Mouse (Mus musculus) kidney, adult 2 months (tissue): ENCODE measurements around the gene Fbxl15. TPM values are rescaled to one million over a fixed set of nuclear protein-coding genes. Genes with fewer than 3 reads are reported as not detected.

Experiments
- DNase-seq: peaks from one replicate; pipeline ENCODE4 v3.0.0; 2021
- H3K27ac ChIP-seq: fragments of 200-500 bp; 2 replicates; pipeline ENCODE4 v1.5.1; 2012; ENCODE audit warnings: low read depth, low read length, control low read depth, inconsistent platforms; ENCODE audit not compliant: insufficient read depth
- H3K27me3 ChIP-seq: fragments of 200-500 bp; replicated peaks from 2 replicates; pipeline ENCODE4 v1.6.1; 2012; ENCODE audit warnings: mild to moderate bottlenecking, moderate library complexity, low read length, inconsistent platforms; ENCODE audit not compliant: control insufficient read depth, insufficient read depth
- H3K36me3 ChIP-seq: fragments of 200-500 bp; 2 replicates; pipeline ENCODE4 v1.6.1; 2012; ENCODE audit warnings: mild to moderate bottlenecking, moderate library complexity, low read length, inconsistent platforms; ENCODE audit not compliant: control insufficient read depth, insufficient read depth
- H3K4me1 ChIP-seq: fragments of 200-500 bp; 2 replicates; pipeline ENCODE4 v1.6.1; 2011; ENCODE audit warnings: low read length; ENCODE audit not compliant: control insufficient read depth, insufficient read depth
- H3K4me3 ChIP-seq: fragments of 200-500 bp; 2 replicates; pipeline ENCODE4 v1.5.1; 2011; ENCODE audit warnings: mild to moderate bottlenecking, low read depth, low read length, control low read depth; ENCODE audit not compliant: insufficient read depth
- CTCF ChIP-seq: fragments of 200-500 bp; conservative IDR thresholded peaks from 2 replicates; pipeline ENCODE4 v1.5.1; 2011; ENCODE audit warnings: low read depth, mild to moderate bottlenecking, control low read depth, low read length, moderate library complexity, mixed read lengths; ENCODE audit not compliant: insufficient read depth, insufficient read length
- POLR2A ChIP-seq: fragments of 200-500 bp; IDR thresholded peaks from one replicate; pipeline ENCODE4 v1.6.1; 2011; ENCODE audit warnings: low read depth, low read length, control low read depth
- WGBS: fragments of 180-500 bp; shearing (Covaris S2); methylation state at CpG from one replicate; pipeline ENCODE4 v1.1.7; 2018; 5-methylcytosine and 5-hydroxymethylcytosine counted together
- polyA plus RNA-seq: library from polyadenylated mRNA; depleted of rRNA; stranded (reverse); fragments of >200 nt; gene quantifications from 2 replicates; pipeline ENCODE4 v1.2.3, GENCODE M21; 2012

The Fbxl15 gene
- polyA plus RNA-seq, 1 experiment: 26.1 TPM

- DNase-seq: no peak
- Histone ChIP-seq H3K27me3 (no peaks in the 10 kb centered on the region), H3K27ac (no peak overlapping the region), H3K4me1 (peaks cover 6% of the 10 kb centered on the region; the same call in 1 of the 2 replicates), H3K36me3 (no peaks in the 10 kb centered on the region), H3K4me3 (peak overlapping the region; percentile 81)
- no peak for TF ChIP-seq POLR2A
- no peak for TF ChIP-seq CTCF
- 42% methylated on average over 6 of the region's 6 CpGs for WGBS
Measured at GRCm38 (mm10) chr19:46349550-46349949, 21.6 kb downstream of the Fbxl15 start.

- Histone ChIP-seq H3K4me3 (peak within 1 kb of the TSS; percentile 81), H3K27me3 (no peaks in the 10 kb centered on the region), H3K36me3 (no peaks in the 10 kb centered on the region), H3K4me1 (peaks cover 6% of the 10 kb centered on the region; the same call in 1 of the 2 replicates), H3K27ac (no peak within 1 kb of the TSS)
- WGBS: 58% methylated on average over 10 of the region's 10 CpGs
- DNase-seq: no peak
- TF ChIP-seq CTCF (no peak), POLR2A (no peak)
Measured at GRCm38 (mm10) chr19:46350168-46350932, 22.4 kb downstream of the Fbxl15 start, which contains the start of gene 2310034G01Rik. Gene 2310034G01Rik (minus strand): TSS chr19:46350302.

DNA sequence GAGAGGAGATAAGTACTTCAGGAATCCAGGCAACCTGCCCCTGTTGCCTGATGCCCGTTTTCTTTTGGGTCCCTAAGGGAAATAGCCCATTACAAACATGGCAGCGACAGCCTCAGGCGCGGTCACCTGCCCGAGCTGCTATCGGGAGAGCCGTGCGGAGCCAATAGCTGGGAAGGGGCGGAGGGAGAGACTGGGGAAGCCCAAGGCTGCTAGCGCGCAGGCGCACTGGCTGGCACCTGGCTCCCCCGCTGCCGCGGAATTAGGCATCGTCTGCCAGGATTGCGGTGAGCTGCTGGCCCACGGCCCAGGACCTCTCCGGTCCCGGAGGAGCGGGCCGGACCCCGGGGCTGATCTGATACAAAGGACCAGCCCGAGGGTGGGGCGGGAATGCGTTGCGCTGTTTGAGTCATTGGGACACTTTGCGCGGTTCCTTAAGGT lies 28.7 kb downstream of the Fbxl15 start:
- H3K27ac ChIP-seq: peak overlapping the region; percentile 71

GRCm38 (mm10) chr19:46357344-46358280 lies 29.6 kb downstream of the Fbxl15 start:
- no peak for TF ChIP-seq CTCF
- no peak for TF ChIP-seq POLR2A
- Histone ChIP-seq H3K4me3 (peak overlapping the region; percentile 75), H3K27me3 (no peaks in the 10 kb centered on the region), H3K4me1 (peaks cover 4% of the 10 kb centered on the region; the same call in 1 of the 2 replicates), H3K36me3 (no peaks in the 10 kb centered on the region), H3K27ac (no peak overlapping the region)
- 19% methylated on average over 25 of the region's 25 CpGs for WGBS
- peak; percentile 25 for DNase-seq

More for the DNA sequence above, 28.7 kb downstream of the Fbxl15 start:
- peak overlapping the region; percentile 75 for H3K4me3 ChIP-seq
- no peaks in the 10 kb centered on the region for H3K27me3 ChIP-seq
- H3K36me3 ChIP-seq: no peaks in the 10 kb centered on the region
- H3K4me1 ChIP-seq: peaks cover 4% of the 10 kb centered on the region; the same call in 1 of the 2 replicates
- under 1% methylated on average over 29 of the region's 29 CpGs for WGBS
- TF ChIP-seq CTCF (no peak), POLR2A (no peak)
- DNase-seq: peak; percentile 94

- 81% methylated on average over 4 of the region's 4 CpGs for WGBS
- H3K4me1 ChIP-seq: peaks cover 4% of the 10 kb centered on the region; the same call in 1 of the 2 replicates
- H3K4me3 ChIP-seq: no peak overlapping the region
- no peak overlapping the region for H3K27ac ChIP-seq
- no peaks in the 10 kb centered on the region for H3K27me3 ChIP-seq
- no peak for DNase-seq
- TF ChIP-seq CTCF (no peak), POLR2A (no peak)
- no peaks in the 10 kb centered on the region for H3K36me3 ChIP-seq
Measured at GRCm38 (mm10) chr19:46358381-46358780, 30.4 kb downstream of the Fbxl15 start.

DNA sequence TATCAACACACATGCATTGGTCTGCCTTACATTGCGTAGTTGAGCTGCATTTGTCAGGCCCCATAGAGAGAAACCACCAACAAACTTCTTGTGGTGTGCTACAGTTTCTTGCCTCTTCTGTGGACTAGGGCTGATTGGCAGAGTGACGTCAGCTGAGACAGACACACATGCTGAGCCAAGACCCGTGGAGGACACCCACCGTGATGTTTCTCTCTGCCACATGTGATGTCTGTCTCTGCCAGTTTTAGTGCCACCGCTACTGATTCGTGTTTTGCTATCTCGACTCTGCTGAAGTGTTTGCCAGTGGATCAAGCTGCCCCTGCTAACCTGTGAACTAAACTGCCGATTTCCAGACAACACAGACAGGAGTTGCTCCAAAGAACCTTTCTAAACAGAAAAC lies 34.1 kb downstream of the Fbxl15 start:
- Histone ChIP-seq H3K27ac (no peak overlapping the region), H3K4me1 (no peaks in the 10 kb centered on the region), H3K4me3 (no peak overlapping the region), H3K27me3 (no peaks in the 10 kb centered on the region), H3K36me3 (no peaks in the 10 kb centered on the region)
- no peak for DNase-seq
- TF ChIP-seq POLR2A (no peak), CTCF (no peak)
- WGBS: 90% methylated on average over 8 of the region's 8 CpGs
